Mouse (Mus musculus): ENCODE data around the gene Prrt1. TPM values are rescaled to one million over a fixed set of nuclear protein-coding genes. Genes with fewer than 3 reads are reported as not detected.
A peak's percentile ranks its signal among the peaks of the same experiment; 100 is the strongest.

Gene Prrt1
- polyA plus RNA-seq (2012; rRNA removed) (0.04 and 0.11 TPM in 2 replicates), polyA plus RNA-seq (2014; fragmentation: Nextera tagmentation; extraction: Ambion mirVana) (not detected in 2 replicates)

- ATAC-seq (ENCODE audit: insufficient read depth) (no peak), DNase-seq (ENCODE audit: low read depth in 3 of 3, low spot score in 3 of 3) (no peak)
- Histone ChIP-seq H3K4me2 (ENCODE audit: low read depth) (peak within 1 kb of the TSS; percentile 88; the same call in 1 of the 2 replicates), H3K9me3 (ENCODE audit: control insufficient read depth, low read length) (no peaks in the 10 kb centered on the region), H3K36me3 (replicated peaks; ENCODE audit: control insufficient read depth, insufficient read depth, low read depth) (no peaks in the 10 kb centered on the region), H3K9ac (replicated peaks) (no peak within 1 kb of the TSS), H3K27ac (no peak within 1 kb of the TSS), H3K4me3 (ENCODE audit: insufficient read depth in 1 of 2, low read depth in 2 of 2, low read length in 2 of 2) (peak within 1 kb of the TSS in 1 of 2 experiments; percentile 74; a peak in 1 of 4 replicates), H3K27me3 (ENCODE audit: control insufficient read depth, insufficient read depth, low read length) (peaks cover 51% of the 10 kb centered on the region), H3K4me1 (replicated peaks; ENCODE audit: control insufficient read depth in 2 of 2, insufficient read depth in 2 of 2, low read length in 1 of 2) (peaks cover 4 to 5% of the 10 kb centered on the region in 2 experiments; a peak in 3 of 4 replicates)
- no peak for TF ChIP-seq EP300 (IDR thresholded peaks at IDR 0.05; ENCODE audit: low read depth)
- TF ChIP-seq CTCF (IDR thresholded peaks at IDR 0.05; ENCODE audit: low read depth): no peak
- 9% methylated on average over 16 of the region's 16 CpGs for WGBS (ENCODE audit: insufficient replicate concordance)
Observed at GRCm38 (mm10) chr17:34629221-34629751, at the start of gene Prrt1. Prrt1 (plus strand) TSS chr17:34629533.

GRCm38 (mm10) chr17:34582528-34582927, 46.8 kb upstream of the Prrt1 start:
- TF ChIP-seq CTCF (IDR thresholded peaks at IDR 0.05; ENCODE audit: low read depth) (no peak), EP300 (IDR thresholded peaks at IDR 0.05; ENCODE audit: low read depth) (no peak)
- DNase-seq (ENCODE audit: low read depth in 3 of 3, low spot score in 3 of 3): no peak
- H3K4me3 ChIP-seq (ENCODE audit: insufficient read depth in 1 of 2, low read depth in 2 of 2, low read length in 2 of 2): no peak overlapping the region
- no peaks in the 10 kb centered on the region for H3K36me3 ChIP-seq (replicated peaks; ENCODE audit: control insufficient read depth, insufficient read depth, low read depth)
- WGBS (ENCODE audit: insufficient replicate concordance): 74% methylated on average over 12 of the region's 12 CpGs
- H3K4me1 ChIP-seq (replicated peaks; ENCODE audit: control insufficient read depth in 2 of 2, insufficient read depth in 2 of 2, low read length in 1 of 2): no peaks in the 10 kb centered on the region; a peak in 1 of 4 replicates
- no peak for ATAC-seq (ENCODE audit: insufficient read depth)
- H3K9me3 ChIP-seq (ENCODE audit: control insufficient read depth, low read length): no peaks in the 10 kb centered on the region
- no peaks in the 10 kb centered on the region for H3K27me3 ChIP-seq (ENCODE audit: control insufficient read depth, insufficient read depth, low read length)
- no peak overlapping the region for H3K4me2 ChIP-seq (ENCODE audit: low read depth)
- no peak overlapping the region for H3K9ac ChIP-seq (replicated peaks)
- no peak overlapping the region for H3K27ac ChIP-seq

GRCm38 (mm10) chr17:34583397-34583796, 45.9 kb upstream of the Prrt1 start:
- no peak for DNase-seq (ENCODE audit: low read depth in 3 of 3, low spot score in 3 of 3)
- no peaks in the 10 kb centered on the region for H3K36me3 ChIP-seq (replicated peaks; ENCODE audit: control insufficient read depth, insufficient read depth, low read depth)
- H3K4me3 ChIP-seq (ENCODE audit: insufficient read depth in 1 of 2, low read depth in 2 of 2, low read length in 2 of 2): no peak overlapping the region
- H3K4me2 ChIP-seq (ENCODE audit: low read depth): no peak overlapping the region
- no peak overlapping the region for H3K27ac ChIP-seq
- TF ChIP-seq CTCF (IDR thresholded peaks at IDR 0.05; ENCODE audit: low read depth): no peak
- no peak for TF ChIP-seq EP300 (IDR thresholded peaks at IDR 0.05; ENCODE audit: low read depth)
- peaks cover 5% of the 10 kb centered on the region in 2 experiments for H3K4me1 ChIP-seq (replicated peaks; ENCODE audit: control insufficient read depth in 2 of 2, insufficient read depth in 2 of 2, low read length in 1 of 2)
- H3K9ac ChIP-seq (replicated peaks): no peak overlapping the region
- 57% methylated on average over 7 of the region's 7 CpGs for WGBS (ENCODE audit: insufficient replicate concordance)
- H3K27me3 ChIP-seq (ENCODE audit: control insufficient read depth, insufficient read depth, low read length): no peaks in the 10 kb centered on the region
- ATAC-seq (ENCODE audit: insufficient read depth): no peak
- no peaks in the 10 kb centered on the region for H3K9me3 ChIP-seq (ENCODE audit: control insufficient read depth, low read length)

GRCm38 (mm10) chr17:34583819-34584218, 45.5 kb upstream of the Prrt1 start:
- Histone ChIP-seq H3K27ac (no peak overlapping the region), H3K36me3 (replicated peaks; ENCODE audit: control insufficient read depth, insufficient read depth, low read depth) (no peaks in the 10 kb centered on the region), H3K27me3 (ENCODE audit: control insufficient read depth, insufficient read depth, low read length) (no peaks in the 10 kb centered on the region), H3K9ac (replicated peaks) (no peak overlapping the region), H3K9me3 (ENCODE audit: control insufficient read depth, low read length) (no peaks in the 10 kb centered on the region), H3K4me3 (ENCODE audit: insufficient read depth in 1 of 2, low read depth in 2 of 2, low read length in 2 of 2) (no peak overlapping the region), H3K4me2 (ENCODE audit: low read depth) (no peak overlapping the region), H3K4me1 (replicated peaks; ENCODE audit: control insufficient read depth in 2 of 2, insufficient read depth in 2 of 2, low read length in 1 of 2) (peaks cover 8 to 9% of the 10 kb centered on the region in 2 experiments)
- ATAC-seq (ENCODE audit: insufficient read depth): no peak
- DNase-seq (ENCODE audit: low read depth in 3 of 3, low spot score in 3 of 3): no peak
- no peak for TF ChIP-seq EP300 (IDR thresholded peaks at IDR 0.05; ENCODE audit: low read depth)
- TF ChIP-seq CTCF (IDR thresholded peaks at IDR 0.05; ENCODE audit: low read depth): no peak
- WGBS (ENCODE audit: insufficient replicate concordance): 88% methylated on average over 8 of the region's 8 CpGs

GRCm38 (mm10) chr17:34585121-34585520, 44.2 kb upstream of the Prrt1 start:
- no peak for DNase-seq (ENCODE audit: low read depth in 3 of 3, low spot score in 3 of 3)
- Histone ChIP-seq H3K27ac (no peak overlapping the region), H3K4me3 (ENCODE audit: insufficient read depth in 1 of 2, low read depth in 2 of 2, low read length in 2 of 2) (no peak overlapping the region), H3K4me2 (ENCODE audit: low read depth) (no peak overlapping the region), H3K9me3 (ENCODE audit: control insufficient read depth, low read length) (no peaks in the 10 kb centered on the region), H3K36me3 (replicated peaks; ENCODE audit: control insufficient read depth, insufficient read depth, low read depth) (no peaks in the 10 kb centered on the region), H3K27me3 (ENCODE audit: control insufficient read depth, insufficient read depth, low read length) (no peaks in the 10 kb centered on the region), H3K4me1 (replicated peaks; ENCODE audit: control insufficient read depth in 2 of 2, insufficient read depth in 2 of 2, low read length in 1 of 2) (peaks cover 11 to 15% of the 10 kb centered on the region in 2 experiments), H3K9ac (replicated peaks) (no peak overlapping the region)
- 77% methylated on average over 8 of the region's 8 CpGs for WGBS (ENCODE audit: insufficient replicate concordance)
- no peak for ATAC-seq (ENCODE audit: insufficient read depth)
- TF ChIP-seq CTCF (IDR thresholded peaks at IDR 0.05; ENCODE audit: low read depth) (no peak), EP300 (IDR thresholded peaks at IDR 0.05; ENCODE audit: low read depth) (no peak)
